21 mouse cellular contexts compared by ENCODE assay signal in the genomic region with DNA sequence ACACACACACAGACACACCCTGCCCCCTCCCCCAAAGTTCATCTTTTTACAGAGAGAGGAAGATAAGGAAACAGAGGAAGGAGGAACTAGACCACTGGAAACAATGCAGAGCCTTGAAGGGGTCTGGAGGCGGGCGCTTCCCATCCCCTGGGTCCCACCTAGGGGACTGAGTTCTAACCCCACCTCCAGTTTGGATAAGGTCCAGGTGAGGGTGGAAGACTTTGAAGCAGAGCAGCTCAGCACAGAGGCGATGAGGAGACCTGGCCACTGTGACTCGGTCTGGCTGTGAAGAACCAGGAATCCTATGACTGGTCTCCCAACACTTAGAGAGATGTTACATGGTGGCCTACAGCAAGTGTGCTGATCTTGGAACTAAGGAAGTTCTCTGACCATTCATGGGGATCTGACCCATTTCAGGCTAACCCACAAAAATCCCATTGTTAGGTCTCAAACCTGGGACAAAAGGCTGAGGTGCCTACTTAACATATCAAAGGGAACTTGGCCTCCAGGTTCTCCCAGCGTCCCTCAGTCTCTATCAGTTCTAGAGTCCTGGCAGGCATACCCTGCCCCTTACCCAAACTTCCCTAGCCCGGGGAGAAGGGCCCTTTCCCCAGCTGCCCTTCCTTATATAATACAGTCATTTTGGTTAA. TPM values are rescaled to one million over a fixed set of nuclear protein-coding genes. Genes with fewer than 3 reads are reported as not detected.
DNase-seq lines count a peak whose midpoint lies in the region; ATAC-seq and TF ChIP-seq lines count a peak whose summit lies in the region.
"Had no signal": no experiment of that assay in that cellular context is flagged by ENCODE, and none has a peak within 500 bp of the region (broad histone marks: within the 10 kb centered on the region; RNA-seq: fewer than 3 reads in every experiment).

No protein-coding gene starts in this region.

- H3K27me3 ChIP-seq in lung, embryonic 15.5 days = no peaks in the 10 kb centered on the region
- H3K27me3 ChIP-seq in E14TG2a.4 (ENCODE audit: insufficient read depth, low read length) (no peaks in the 10 kb centered on the region), ES-Bruce4 (ENCODE audit: control insufficient read depth, insufficient read depth, low read length, poor library complexity, severe bottlenecking) (no peaks in the 10 kb centered on the region)
- H3K27me3 ChIP-seq: heart, embryonic 15.5 days; hindbrain, embryonic 12.5 days had no signal

- no peak for TF ChIP-seq POLR2A in ES-Bruce4 (IDR thresholded peaks at IDR 0.05; ENCODE audit: insufficient read depth, low read length)

- no peaks in the 10 kb centered on the region for H3K36me3 ChIP-seq in lung, embryonic 15.5 days
- H3K36me3 ChIP-seq in E14TG2a.4 (ENCODE audit: insufficient read depth, low read length) (no peaks in the 10 kb centered on the region), ES-Bruce4 (ENCODE audit: control insufficient read depth, insufficient read depth, low read length, poor library complexity, severe bottlenecking) (no peaks in the 10 kb centered on the region)
- H3K36me3 ChIP-seq: embryonic facial prominence, embryonic 10.5 days; heart, embryonic 15.5 days; hindbrain, embryonic 12.5 days had no signal

- DNase-seq in lung, postnatal 4 days = no peak
- DNase-seq in ZHBTc4 (ENCODE audit: low read depth, low spot score) = peak; percentile 89
- no peak for DNase-seq in kidney, adult 18-20 months
- DNase-seq in ovary, postnatal 14 days (ENCODE audit: low spot score) = no peak
- DNase-seq: adrenal gland, postnatal 14 days; cerebellum, adult 18-20 months; cerebellum, postnatal 10 days; heart, adult 2 months; heart, postnatal 14 days had no signal

- no peak overlapping the region for H3K4me3 ChIP-seq in lung, embryonic 15.5 days
- H3K4me3 ChIP-seq in E14TG2a.4 (replicated peaks; ENCODE audit: low read length) (peak overlapping the region; percentile 57), ES-Bruce4 (ENCODE audit: low read depth, low read length) (no peak overlapping the region)
- H3K4me3 ChIP-seq: embryonic facial prominence, embryonic 10.5 days; heart, adult 2 months; heart, embryonic 15.5 days; hindbrain, embryonic 12.5 days had no signal

- no peak overlapping the region for H3K4me2 ChIP-seq in lung, embryonic 15.5 days
- H3K4me2 ChIP-seq: heart, embryonic 11.5 days; heart, embryonic 15.5 days; hindbrain, embryonic 12.5 days had no signal

- H3K9me3 ChIP-seq in lung, embryonic 15.5 days = no peaks in the 10 kb centered on the region
- H3K9me3 ChIP-seq in E14TG2a.4 (ENCODE audit: low read length) = no peaks in the 10 kb centered on the region
- no peaks in the 10 kb centered on the region for H3K9me3 ChIP-seq in ES-Bruce4 (replicated peaks; ENCODE audit: control insufficient read depth, insufficient read depth, low read length, poor library complexity, severe bottlenecking)
- H3K9me3 ChIP-seq: embryonic facial prominence, embryonic 10.5 days; heart, embryonic 15.5 days; hindbrain, embryonic 12.5 days had no signal

- H3K4me1 ChIP-seq in lung, embryonic 15.5 days = peaks cover 19% of the 10 kb centered on the region
- peaks cover 87% of the 10 kb centered on the region for H3K4me1 ChIP-seq in E14TG2a.4 (replicated peaks; ENCODE audit: low read depth, low read length)
- peaks cover 8% of the 10 kb centered on the region for H3K4me1 ChIP-seq in ES-Bruce4 (ENCODE audit: control insufficient read depth, insufficient read depth, low read length)

- no peak overlapping the region for H3K27ac ChIP-seq in lung, embryonic 15.5 days
- peak overlapping the region; percentile 35 for H3K27ac ChIP-seq in ES-Bruce4 (ENCODE audit: insufficient read depth, low read length)
- H3K27ac ChIP-seq: heart, adult 2 months; heart, embryonic 15.5 days had no signal

- 0 out of 2 replicates have a peak, but pooled peaks have one; percentile 11 for ATAC-seq in lung, embryonic 15.5 days (ENCODE audit: borderline replicate concordance, extremely low read depth, low FRiP score, low TSS enrichment)
- ATAC-seq: activated CD4-positive, CD25-positive, alpha-beta regulatory T cell, adult 4 months; forebrain, embryonic 14.5 days; hindbrain, embryonic 16.5 days; inflammation-experienced regulatory T-cells, adult 6 months; intestine, postnatal 0 days had no signal

- TF ChIP-seq CTCF in E14TG2a.4 (conservative IDR thresholded peaks at IDR 0.05; ENCODE audit: low read length) = no peak
- TF ChIP-seq CTCF in ES-Bruce4 (IDR thresholded peaks at IDR 0.05; ENCODE audit: low read depth, low read length) = no peak

- no peak for TF ChIP-seq EP300 in ES-Bruce4 (IDR thresholded peaks at IDR 0.05; ENCODE audit: insufficient read depth, low read depth, low read length)

- H3K9ac ChIP-seq in lung, embryonic 15.5 days = no peak overlapping the region
- H3K9ac ChIP-seq in ES-Bruce4 (ENCODE audit: low read depth, poor library complexity, severe bottlenecking) = no peak overlapping the region
- H3K9ac ChIP-seq: heart, embryonic 15.5 days; hindbrain, embryonic 12.5 days had no signal

- 88% methylated on average over 6 of the region's 6 CpGs for WGBS in lung, embryonic 15.5 days

RNA-seq across cellular contexts. Expression of a gene that starts 13.6 kb away (rescaled TPM):
- polyA plus RNA-seq in lung, embryonic 15.5 days (2015; fragmentation: Nextera tagmentation; extraction: Ambion mirVana) = 0.60 and 1.3 TPM in 2 replicates
- 0.54 TPM in 1 of 2 replicates, not detected in the other for polyA plus RNA-seq in ES-Bruce4 (2011; ENCODE audit: insufficient read depth, insufficient read length, low read depth, missing spikeins)
- polyA plus RNA-seq: activated CD4-positive, CD25-positive, alpha-beta regulatory T cell, adult 4 months; heart, embryonic 11.5 days had no signal

RNA-seq across cellular contexts. Expression of a gene that starts 25.9 kb away (rescaled TPM):
- polyA plus RNA-seq in lung, embryonic 15.5 days (2015; fragmentation: Nextera tagmentation; extraction: Ambion mirVana) = 107 TPM in 2 replicates
- polyA plus RNA-seq in ES-Bruce4 (2011; ENCODE audit: insufficient read depth, insufficient read length, low read depth, missing spikeins) = 74.5 and 75.6 TPM in 2 replicates
